Mouse (Mus musculus) monocyte, adult 2 months (primary cell): ENCODE data around the gene Gm9747.

Experiments
- DNase-seq, 2 experiments: peaks; one replicate each; pipeline ENCODE4 v3.0.0; 2022; ENCODE audit warnings: low spot score in 2 of 2, low read depth in 1 of 2

The Gm9747 gene

DNA sequence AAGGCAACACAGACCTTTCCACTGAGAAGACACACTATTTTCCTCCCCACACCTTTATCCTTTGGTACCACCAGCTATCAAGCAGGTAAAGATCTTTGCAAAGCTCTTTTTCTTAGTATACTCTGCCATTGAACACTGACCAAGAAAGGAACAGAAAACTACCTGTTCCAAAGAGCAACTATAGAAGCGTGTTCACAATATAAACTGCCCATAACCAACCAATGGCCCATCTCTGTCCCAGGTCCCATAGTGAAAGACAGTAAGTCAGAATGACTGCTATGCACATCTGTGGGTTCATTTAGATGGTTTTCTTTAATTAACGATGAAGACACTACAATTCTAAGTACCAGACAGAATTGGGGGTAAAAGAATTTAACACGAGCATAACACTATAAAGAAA, at the start of gene Gm9747:
Gm9747 (plus strand) TSS at position 301 of the 400 bp plus-strand sequence.
- no peak for DNase-seq

DNA sequence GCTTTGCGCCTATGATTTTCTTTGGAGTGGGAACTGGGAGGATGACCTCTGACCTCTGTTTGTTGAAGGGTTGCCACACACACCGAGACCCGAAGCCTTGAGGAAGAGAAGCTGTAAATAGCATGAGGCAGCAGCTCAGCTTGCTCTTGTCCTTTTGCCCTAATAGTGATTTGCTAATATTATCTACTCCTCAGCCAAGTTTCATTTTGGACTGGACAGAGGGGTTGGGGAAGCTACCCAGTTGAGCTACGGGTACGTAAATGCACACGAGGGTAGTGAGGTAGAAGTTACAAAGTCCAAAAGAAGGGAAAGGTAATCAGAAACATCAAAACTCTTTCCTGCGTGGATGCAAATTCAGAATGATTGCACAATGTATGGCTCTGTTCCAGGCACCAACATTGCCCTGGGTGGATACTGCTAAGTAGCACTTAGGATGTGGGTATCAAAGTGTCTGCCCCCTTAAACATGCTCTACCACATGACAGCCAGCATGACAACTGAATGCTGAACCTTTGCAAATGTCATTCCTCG, 48.9 kb upstream of the Gm9747 start:
- no peak for DNase-seq

DNA sequence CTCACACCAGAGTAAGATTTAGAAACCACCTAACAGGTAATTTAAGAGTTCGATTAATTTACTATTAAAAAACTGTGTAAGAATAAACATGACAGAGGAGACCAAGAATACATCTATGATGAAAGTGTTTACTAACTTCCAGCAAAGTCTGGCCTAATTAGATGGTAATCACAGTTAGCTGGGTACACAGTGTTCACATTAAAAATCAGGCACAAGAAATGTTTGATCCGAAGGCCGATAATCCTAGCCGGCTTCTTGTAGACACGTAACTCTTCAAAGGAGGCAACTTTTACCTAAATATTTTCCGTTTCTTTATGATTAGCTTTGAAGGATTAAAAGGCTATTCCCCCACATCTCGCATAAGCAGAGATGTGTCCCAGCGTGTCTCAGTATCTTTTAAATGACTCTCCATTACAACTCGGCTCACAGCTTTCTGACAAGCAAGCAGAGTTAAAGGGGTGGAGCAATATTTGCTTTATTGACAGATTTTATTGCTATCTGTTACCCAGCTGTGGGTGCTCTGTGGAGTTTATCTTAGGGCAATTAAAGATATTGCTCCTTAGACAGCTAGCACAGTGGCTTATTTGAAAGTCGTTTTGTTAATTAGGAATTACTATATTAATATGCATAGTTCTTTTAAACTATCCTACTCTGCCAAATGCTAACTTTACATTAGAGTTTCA, 44.2 kb upstream of the Gm9747 start:
- no peak for DNase-seq

DNA sequence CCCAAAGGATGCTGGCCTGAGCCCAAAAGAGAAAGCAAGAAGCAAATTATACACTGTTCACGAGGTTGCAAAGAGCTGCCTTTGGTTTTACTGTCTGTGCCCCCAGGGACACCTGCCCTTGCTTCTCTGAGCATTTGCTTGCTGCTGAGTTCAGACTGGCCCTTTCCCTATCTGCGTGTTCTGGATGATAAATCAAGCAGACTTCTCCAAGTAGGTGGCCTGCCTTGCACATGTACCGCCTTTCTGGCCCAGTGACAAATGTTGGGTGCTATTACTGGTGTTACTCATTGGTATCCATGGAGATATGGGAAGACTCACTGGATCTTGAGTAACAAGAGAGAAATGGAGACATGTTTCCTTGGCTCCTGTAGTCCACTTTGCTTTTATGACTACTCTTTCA, 43.4 kb upstream of the Gm9747 start:
- no peak for DNase-seq

DNA sequence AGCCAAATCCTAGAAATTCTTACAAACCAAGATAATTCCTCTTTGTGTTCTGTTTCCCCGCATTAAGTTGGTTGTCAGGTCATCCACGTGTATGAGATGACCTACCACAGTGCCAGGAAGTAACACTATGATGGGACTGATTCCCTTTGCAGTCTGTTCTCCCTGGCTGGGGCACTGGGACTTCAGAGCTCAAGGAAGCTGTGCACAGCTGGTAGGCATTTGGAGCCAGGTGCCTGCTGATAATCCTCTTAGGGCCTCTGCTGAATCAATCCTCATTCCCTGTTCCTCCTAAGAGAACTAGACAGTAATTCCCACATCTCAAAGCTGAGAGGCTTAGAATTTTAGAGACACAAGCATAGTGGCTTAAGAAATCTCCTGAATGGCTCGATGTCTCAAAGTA, 41.3 kb upstream of the Gm9747 start:
- no peak for DNase-seq

DNA sequence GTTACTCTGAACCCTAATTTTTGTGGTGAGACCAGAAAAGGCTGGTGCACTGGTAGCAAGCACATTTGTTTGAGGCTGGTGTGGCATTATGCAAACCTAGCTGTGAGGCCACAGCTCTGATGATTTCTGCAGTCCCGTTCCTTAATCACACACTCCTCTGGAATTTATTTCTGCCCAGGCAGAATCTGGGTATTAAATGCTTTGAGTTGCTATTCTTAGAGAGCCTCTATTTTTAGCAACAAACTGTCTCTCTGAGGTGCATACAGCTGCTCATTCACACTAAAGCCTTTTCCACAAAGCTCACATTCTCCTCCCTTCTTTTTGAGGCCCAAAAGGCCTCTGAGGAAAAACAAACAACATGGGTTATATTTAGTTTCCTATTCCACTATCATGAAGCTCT, 33.0 kb upstream of the Gm9747 start:
- no peak for DNase-seq

DNA sequence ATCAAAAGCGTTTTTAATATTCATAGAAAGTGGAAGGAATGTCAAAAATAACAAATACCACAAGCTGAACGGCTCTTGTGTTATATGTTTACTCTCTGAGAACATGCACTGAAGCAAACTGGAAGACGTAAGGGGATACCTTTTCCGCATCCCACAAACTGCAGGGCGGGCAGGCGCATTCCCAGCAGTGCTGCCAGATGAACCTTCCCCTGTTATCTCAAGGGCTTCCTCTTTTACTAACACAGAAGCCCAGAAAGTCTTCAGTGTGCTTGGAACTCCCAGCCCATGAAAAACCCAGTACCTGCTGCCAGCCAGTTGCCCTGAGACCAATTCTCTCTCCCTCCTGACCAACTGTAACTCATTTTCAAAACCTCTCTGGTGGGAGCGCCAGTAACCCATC, 32.3 kb upstream of the Gm9747 start:
- DNase-seq = no peak

DNA sequence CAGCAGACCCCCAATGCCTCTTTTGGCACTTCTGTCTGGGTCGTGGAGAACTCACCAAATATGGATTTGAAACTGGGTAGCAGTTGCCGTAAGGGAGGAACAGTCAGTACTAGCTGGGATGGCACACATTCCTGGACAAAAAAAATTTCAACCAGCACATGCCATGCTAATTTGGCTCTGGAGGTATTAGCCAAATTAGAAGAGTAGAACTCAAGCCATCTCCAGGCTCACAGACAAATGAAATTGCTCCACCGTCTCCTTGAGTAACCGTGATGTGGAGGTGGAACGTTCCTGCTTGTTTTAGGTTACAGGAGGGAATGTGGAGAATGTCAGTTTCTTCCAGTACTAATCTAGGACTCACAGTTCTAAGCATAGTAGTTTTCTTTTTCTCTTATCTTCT, 25.4 kb upstream of the Gm9747 start:
- DNase-seq = no peak

DNA sequence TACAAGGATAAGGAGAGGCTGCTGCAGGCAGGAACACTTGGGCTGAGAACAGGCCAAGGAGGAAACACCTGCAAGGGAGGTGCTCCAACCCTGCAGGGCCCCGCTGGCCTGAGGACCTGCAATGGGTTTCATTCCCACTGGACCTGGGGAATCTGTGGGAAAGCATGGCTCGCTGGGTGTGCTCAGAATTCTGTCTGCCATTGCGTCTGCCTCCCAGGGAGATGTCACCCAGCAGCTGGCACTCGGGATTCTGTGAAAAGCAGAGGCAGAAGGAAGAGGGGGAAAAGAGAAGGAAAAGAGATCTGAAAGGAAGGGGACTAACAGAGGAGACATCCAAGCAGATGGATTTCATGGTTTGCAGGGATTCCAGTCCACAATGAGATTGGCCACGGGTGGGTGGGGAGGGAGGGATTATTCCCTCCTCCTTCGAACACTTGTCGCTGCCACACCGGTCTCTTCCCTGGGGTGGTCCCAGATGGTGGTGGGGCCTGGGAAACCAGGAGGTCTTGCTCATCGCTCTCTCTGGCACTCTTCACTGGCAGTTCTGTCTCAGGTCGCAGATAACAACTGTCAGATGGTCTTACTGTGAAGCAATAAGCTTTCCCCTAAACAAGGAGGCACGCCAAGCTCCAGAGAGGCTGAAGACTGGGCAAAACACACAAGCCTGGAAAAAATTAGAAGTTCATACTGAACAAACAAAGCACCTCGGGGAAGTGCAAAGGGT, 12.1 kb upstream of the Gm9747 start:
- no peak for DNase-seq

DNA sequence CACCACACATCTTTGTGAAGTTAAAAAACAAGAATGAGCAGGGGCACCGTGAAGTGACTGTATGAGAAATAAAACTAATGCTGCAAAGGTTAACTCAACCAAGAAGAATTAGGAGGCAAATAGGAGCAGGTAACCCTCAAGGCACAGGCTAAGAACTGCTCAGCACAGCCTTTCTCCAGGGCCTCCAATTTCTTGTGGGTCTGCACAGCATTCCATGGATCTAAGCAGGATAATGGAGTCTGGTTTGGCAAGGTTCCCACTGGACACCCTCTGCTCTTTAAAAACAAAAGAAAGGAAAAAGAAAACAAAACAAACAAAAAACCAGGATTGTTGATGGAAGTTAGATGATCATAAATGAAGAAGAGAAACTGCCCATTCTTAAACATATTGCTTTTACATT, 11.4 kb upstream of the Gm9747 start:
- DNase-seq = no peak

DNA sequence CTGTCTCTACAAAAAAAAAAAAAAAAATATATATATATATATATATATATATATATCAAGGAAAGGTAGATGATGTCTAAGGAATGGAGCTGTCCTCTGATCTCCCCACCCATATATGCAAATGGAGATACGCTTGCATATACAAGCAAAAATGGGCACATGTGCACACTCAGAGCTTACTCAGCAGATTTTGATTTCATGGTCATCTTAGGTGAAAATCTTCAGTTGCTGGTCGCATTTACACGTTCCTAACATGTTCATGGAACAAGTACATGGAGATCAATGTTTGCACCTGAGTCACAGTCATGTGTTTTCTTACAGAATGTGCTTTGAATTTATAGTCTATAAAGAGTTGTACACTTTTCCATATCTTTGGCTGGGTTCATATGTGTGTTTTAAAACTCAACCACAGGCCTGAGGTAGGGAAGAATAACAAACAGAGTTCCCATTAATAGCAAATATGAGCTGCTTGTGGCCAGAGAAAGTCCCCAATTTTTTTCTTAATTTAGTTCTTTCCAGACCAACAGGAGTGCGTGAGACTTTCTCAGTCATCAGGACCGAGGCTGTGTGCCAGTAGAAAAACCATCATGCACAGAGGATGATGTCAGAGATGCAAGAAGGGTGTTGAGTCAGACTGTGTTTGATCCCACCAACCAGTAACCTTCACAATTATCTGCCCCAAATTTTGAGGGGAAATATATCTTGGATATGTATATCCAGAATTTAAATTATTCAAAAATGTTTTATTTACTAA, 9.7 kb upstream of the Gm9747 start:
- no peak for DNase-seq

DNA sequence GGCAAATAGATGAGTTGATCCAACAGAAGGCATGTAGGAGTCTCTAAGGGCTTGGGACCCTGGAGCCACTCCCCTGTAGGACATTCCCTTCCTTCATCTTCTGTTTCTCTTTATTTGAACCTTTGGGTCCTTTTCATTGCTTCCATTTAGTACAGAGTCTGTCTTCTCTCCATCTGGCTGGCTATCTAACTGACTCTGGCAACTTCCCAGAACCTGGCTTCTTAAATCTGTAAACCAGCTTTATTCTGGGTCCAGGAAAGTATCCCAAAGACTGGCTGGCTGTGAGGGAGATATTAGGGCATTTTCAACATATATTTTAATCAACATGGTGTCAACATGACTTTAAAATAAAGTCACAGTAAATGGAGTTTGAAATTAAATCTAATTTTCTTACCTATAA, 4.1 kb upstream of the Gm9747 start:
- no peak for DNase-seq

DNA sequence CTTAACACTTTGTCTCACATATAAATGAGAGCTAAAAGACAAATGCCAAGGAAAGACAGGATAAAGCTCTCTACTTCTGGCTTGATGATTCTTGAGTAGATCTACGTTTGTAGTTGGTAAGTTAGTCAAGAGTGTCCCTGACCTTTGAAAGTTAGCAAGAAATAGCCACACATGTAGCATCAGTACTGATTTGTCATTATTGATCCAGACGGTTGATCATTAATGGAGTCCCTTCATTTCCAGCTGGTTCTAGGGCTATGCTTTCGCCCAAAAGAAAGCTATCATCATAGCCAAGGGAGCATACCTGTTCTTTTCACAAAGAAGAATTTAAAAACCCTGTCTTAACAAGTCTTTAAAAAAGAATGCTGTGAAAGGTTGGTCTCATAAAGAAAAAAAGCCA, 1.7 kb downstream of the Gm9747 start:
- DNase-seq = no peak

DNA sequence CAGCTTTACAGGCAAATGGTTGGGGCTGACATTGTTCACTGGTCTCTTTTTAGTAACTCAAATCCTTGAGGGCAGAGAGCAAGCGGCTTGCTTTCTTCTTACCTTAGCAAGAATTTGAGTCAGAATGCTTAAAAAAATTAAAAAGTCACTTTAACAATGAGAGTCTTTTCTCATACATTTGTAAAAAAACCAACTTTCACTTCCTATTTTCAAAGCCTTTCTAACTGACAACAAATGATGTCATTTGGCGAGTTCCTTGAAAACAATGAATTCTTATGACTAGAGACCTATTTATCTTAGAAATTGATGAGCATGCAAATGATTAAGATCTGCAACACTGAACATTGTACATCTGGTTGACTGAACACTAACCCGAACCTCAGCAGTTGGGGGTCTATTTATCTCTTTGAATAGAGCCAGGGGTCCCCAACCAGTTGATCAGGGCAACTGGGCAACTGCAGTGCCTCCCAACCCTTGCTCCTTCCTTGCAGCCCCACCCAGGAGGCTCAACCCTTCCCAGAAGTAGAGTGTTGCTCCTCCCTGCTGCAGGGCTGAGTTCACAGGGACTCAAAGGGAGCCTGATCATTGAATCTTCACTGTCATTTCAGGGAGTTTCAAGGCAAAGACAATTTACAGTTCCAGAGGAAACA, 2.7 kb downstream of the Gm9747 start:
- DNase-seq = no peak

DNA sequence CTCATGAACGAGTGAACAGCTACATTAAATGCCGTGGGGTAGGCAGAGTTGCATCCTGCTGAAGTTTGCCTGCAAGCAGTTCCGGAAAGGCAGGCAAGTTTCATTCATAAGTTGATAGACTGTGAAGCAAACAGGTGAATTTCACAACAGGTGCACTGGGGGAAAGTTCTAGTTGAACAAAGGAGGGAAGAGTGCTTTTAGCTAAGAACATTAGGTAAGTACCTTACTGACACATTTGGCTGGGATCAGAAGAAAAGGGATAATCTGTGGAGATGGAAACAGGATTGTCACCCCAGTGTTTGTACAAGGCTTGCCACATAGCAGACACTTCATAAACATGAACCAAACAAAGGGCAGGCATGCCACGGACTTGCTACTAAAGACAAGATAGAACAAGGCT, 5.3 kb downstream of the Gm9747 start:
- no peak for DNase-seq

DNA sequence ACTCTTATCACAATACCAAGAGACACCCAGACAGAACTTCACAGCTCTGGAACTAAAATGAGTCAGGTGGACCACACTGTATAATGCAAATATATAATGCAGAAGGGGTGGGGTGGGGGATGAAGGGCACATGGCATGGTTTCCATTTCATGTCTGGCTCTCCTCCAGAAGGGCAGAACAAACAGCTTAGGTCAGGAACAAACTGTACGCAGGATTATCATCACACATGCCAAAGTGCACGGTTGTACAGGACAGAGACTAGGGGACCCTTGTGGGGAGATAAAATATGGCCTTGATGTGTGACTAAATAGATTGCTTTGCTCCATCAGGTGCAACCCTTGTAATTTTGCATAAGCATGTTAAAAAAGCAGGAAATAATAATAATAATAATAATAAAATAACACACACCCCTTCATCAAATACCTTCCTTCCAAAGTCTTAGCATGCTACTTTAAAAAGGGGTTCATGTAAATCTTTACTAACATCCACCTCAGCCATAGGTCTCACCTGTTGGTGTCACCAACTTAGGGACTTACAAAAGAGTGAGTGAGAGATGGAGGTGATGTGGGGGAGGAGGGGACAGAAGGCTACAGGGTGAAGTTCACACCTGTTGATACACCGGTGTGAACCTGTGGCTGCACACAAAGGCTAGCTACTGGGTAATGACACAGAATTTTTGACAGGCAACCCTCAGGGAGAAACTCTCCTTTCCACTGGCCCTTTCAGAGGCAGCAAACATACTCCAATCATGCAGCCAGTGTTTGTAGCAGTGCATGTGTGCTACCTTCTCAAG, 6.7 kb downstream of the Gm9747 start:
- no peak for DNase-seq

DNA sequence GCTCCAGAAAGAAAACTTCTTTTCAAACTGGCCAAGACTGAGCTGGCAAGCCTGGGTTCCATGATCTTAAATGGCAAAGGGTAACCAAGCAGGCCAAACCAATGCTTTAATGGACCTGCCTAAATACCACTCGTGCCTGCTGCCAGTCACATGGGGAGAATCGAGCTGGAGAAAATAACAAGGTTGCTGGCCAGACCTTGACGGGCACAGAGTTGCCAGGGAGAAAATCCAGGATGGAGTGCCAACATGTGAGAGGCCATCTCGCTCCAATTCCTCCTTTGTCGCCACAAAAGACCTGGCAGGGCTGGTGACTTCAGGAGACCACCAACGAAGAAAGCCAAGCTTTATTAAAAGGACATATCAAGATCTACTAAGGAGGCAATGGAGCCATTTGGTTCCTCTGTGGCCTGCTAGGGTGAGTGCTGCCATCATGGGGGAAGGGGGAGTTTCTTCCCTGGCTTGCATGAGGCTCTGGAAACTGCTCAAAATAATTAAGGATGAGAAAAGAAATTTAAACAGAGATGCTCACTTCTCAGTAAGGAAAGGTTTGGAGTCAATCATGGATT, 10.4 kb downstream of the Gm9747 start:
- no peak for DNase-seq

DNA sequence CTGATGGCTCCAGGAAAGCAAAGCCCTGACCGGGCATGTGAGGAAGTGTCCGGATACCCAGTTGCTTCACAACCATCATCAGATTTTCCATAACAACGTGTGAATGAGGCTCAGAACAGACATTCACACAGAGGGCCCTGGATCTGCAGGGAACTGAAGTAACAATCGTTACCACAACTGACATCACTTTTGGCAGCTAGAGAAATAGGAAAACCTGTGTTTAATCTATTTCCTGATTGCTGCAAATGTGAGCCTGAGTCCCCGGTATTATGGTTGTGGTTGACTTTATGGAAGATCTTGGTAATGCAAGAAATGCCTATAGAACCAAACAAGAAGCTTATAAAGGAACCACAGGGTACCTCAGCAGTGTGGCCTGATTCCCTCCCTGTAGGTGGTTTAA, 12.1 kb downstream of the Gm9747 start:
- no peak for DNase-seq

DNA sequence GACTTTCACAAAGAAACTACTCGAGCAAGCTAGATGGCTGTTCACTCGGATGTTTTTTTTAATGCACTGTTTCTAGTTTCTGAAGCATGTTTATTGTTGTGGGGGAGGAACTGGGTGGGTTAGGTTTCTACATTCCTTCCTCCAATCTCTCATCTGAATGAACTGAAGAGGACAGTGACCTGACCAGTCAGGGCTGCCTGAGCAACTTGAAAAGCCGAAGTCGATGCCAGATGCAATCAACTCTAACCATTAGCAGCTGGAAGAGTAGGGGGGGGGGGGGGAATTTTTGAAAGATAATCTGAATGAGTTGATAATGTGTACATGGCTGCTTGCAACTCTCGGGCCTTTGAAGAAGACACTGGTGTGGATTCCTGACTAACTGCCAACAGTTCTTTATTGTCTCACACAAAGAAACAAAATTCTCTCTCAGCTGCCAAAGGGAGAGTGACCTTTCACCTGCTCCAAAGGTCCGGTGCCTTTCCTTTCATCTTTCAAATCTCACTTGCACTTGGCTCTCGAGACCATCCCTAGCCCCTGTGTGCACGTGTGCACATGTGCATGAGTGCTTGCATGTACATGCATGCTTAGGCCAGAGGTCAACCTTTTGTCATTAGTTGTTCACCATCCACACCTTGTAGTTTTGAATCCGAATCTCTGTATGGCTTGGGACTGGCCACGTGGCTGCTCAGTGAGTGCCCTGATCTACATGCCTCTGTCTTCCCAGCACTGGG, 14.5 kb downstream of the Gm9747 start:
- no peak for DNase-seq
